Mouse (Mus musculus): ENCODE results near the gene Sephs2. TPM values are rescaled to one million over a fixed set of nuclear protein-coding genes. Genes with fewer than 3 reads are reported as not detected.
A peak's percentile ranks its signal among the peaks of the same experiment; 100 is the strongest.
"Not testable (repeated sequence)": the region's sequence is repeated elsewhere in the genome, so short reads cannot be mapped to it uniquely, and the experiment has no call there.

The Sephs2 gene
- polyA plus RNA-seq, 1 experiment from 2014 or later, result 102 TPM

DNA sequence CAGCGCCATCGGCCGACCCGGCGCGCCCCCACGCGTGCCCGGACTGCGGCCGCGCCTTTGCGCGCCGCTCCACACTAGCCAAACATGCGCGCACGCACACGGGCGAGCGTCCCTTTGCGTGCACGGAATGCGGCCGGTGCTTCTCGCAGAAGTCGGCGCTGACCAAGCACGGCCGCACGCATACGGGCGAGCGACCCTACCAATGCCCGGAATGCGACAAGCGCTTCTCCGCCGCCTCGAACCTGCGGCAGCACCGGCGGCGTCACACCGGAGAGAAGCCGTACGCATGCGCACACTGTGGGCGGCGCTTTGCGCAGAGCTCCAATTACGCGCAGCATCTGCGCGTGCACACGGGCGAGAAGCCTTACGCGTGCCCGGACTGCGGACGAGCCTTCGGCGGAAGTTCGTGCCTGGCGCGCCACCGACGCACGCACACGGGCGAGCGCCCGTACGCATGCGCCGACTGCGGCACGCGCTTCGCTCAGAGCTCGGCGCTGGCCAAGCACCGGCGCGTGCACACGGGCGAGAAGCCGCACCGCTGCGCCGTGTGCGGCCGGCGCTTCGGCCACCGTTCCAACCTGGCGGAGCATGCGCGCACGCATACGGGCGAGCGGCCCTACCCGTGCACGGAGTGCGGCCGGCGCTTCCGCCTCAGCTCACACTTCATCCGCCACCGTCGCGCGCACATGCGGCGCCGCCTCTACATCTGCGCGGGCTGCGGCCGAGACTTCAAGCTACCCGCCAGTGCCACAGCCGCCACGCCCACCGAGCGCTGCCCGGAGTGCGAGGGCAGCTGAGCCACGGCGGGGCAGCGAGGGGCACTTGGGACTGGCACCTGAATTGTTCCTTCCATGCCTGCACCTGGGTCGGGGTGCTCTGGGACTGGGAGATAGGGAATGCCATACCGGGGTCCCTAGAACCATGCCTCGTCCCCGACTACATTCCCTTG is 19.8 kb downstream of the Sephs2 start:
- peak overlapping the region; percentile 74 for H3K27ac ChIP-seq (replicated peaks; ENCODE audit: low read depth, low read length)
- no peaks in the 10 kb centered on the region for H3K27me3 ChIP-seq (ENCODE audit: control insufficient read depth, insufficient read depth, low read length)
- no peaks in the 10 kb centered on the region; the same call in 1 of the 2 replicates for H3K4me1 ChIP-seq (ENCODE audit: control insufficient read depth, insufficient read depth, low read length)
- H3K4me3 ChIP-seq (ENCODE audit: low read depth, low read length), result peak overlapping the region; percentile 51
- no peaks in the 10 kb centered on the region for H3K9me3 ChIP-seq (replicated peaks; ENCODE audit: control insufficient read depth, low read length)
- peak overlapping the region; percentile 74 for H3K9ac ChIP-seq (replicated peaks; ENCODE audit: low read length)
- H3K4me2 ChIP-seq (ENCODE audit: low read depth, low read length), result peak overlapping the region; percentile 86
- H3K36me3 ChIP-seq (replicated peaks; ENCODE audit: control insufficient read depth, insufficient read depth, low read depth, low read length), result no peaks in the 10 kb centered on the region; the same call in 1 of the 2 replicates
- ATAC-seq (replicated peaks; ENCODE audit: insufficient number of reproducible peaks, low FRiP score, low TSS enrichment, low read depth), result peak; percentile 95
- 1% methylated on average over 122 of the region's 136 CpGs for WGBS
- DNase-seq (ENCODE audit: low spot score), result peak; percentile 98

GRCm38 (mm10) chr7:127253341-127253740 is 20.5 kb downstream of the Sephs2 start:
- H3K4me1 ChIP-seq (ENCODE audit: control insufficient read depth, insufficient read depth, low read length), result no peaks in the 10 kb centered on the region; the same call in 1 of the 2 replicates
- H3K27me3 ChIP-seq (ENCODE audit: control insufficient read depth, insufficient read depth, low read length), result no peaks in the 10 kb centered on the region
- H3K4me2 ChIP-seq (ENCODE audit: low read depth, low read length), result peak overlapping the region; percentile 61
- peak overlapping the region; percentile 51 for H3K4me3 ChIP-seq (ENCODE audit: low read depth, low read length)
- H3K9me3 ChIP-seq (replicated peaks; ENCODE audit: control insufficient read depth, low read length), result no peaks in the 10 kb centered on the region
- no peak overlapping the region; the same call in 1 of the 2 replicates for H3K9ac ChIP-seq (replicated peaks; ENCODE audit: low read length)
- DNase-seq (ENCODE audit: low spot score) (no peak), ATAC-seq (replicated peaks; ENCODE audit: insufficient number of reproducible peaks, low FRiP score, low TSS enrichment, low read depth) (no peak)
- H3K27ac ChIP-seq (replicated peaks; ENCODE audit: low read depth, low read length), result no peak overlapping the region
- WGBS, result 83% methylated on average over 6 of the region's 6 CpGs
- H3K36me3 ChIP-seq (replicated peaks; ENCODE audit: control insufficient read depth, insufficient read depth, low read depth, low read length), result no peaks in the 10 kb centered on the region; the same call in 1 of the 2 replicates

GRCm38 (mm10) chr7:127252414-127252813 is 21.4 kb downstream of the Sephs2 start:
- no peak overlapping the region for H3K4me3 ChIP-seq (ENCODE audit: low read depth, low read length)
- DNase-seq (ENCODE audit: low spot score) (peak; percentile 64), ATAC-seq (replicated peaks; ENCODE audit: insufficient number of reproducible peaks, low FRiP score, low TSS enrichment, low read depth) (no peak)
- no peaks in the 10 kb centered on the region for H3K27me3 ChIP-seq (ENCODE audit: control insufficient read depth, insufficient read depth, low read length)
- 83% methylated on average over 2 of the region's 2 CpGs for WGBS
- H3K9me3 ChIP-seq (replicated peaks; ENCODE audit: control insufficient read depth, low read length), result no peaks in the 10 kb centered on the region
- no peak overlapping the region for H3K4me2 ChIP-seq (ENCODE audit: low read depth, low read length)
- no peaks in the 10 kb centered on the region; the same call in 1 of the 2 replicates for H3K4me1 ChIP-seq (ENCODE audit: control insufficient read depth, insufficient read depth, low read length)
- H3K9ac ChIP-seq (replicated peaks; ENCODE audit: low read length), result no peak overlapping the region
- no peaks in the 10 kb centered on the region; the same call in none of the 2 replicates for H3K36me3 ChIP-seq (replicated peaks; ENCODE audit: control insufficient read depth, insufficient read depth, low read depth, low read length)
- no peak overlapping the region for H3K27ac ChIP-seq (replicated peaks; ENCODE audit: low read depth, low read length)

- 93% methylated on average over 8 of the region's 8 CpGs for WGBS
- not testable (repeated sequence) for H3K4me2 ChIP-seq (ENCODE audit: low read depth, low read length); H3K4me3 ChIP-seq (ENCODE audit: low read depth, low read length); H3K4me1 ChIP-seq (ENCODE audit: control insufficient read depth, insufficient read depth, low read length); H3K27ac ChIP-seq (replicated peaks; ENCODE audit: low read depth, low read length); ATAC-seq (replicated peaks; ENCODE audit: insufficient number of reproducible peaks, low FRiP score, low TSS enrichment, low read depth); H3K27me3 ChIP-seq (ENCODE audit: control insufficient read depth, insufficient read depth, low read length); DNase-seq (ENCODE audit: low spot score); H3K9me3 ChIP-seq (replicated peaks; ENCODE audit: control insufficient read depth, low read length); H3K36me3 ChIP-seq (replicated peaks; ENCODE audit: control insufficient read depth, insufficient read depth, low read depth, low read length); H3K9ac ChIP-seq (replicated peaks; ENCODE audit: low read length)
These were observed 23.3 kb downstream of the Sephs2 start for GRCm38 (mm10) chr7:127250511-127250910.

DNA sequence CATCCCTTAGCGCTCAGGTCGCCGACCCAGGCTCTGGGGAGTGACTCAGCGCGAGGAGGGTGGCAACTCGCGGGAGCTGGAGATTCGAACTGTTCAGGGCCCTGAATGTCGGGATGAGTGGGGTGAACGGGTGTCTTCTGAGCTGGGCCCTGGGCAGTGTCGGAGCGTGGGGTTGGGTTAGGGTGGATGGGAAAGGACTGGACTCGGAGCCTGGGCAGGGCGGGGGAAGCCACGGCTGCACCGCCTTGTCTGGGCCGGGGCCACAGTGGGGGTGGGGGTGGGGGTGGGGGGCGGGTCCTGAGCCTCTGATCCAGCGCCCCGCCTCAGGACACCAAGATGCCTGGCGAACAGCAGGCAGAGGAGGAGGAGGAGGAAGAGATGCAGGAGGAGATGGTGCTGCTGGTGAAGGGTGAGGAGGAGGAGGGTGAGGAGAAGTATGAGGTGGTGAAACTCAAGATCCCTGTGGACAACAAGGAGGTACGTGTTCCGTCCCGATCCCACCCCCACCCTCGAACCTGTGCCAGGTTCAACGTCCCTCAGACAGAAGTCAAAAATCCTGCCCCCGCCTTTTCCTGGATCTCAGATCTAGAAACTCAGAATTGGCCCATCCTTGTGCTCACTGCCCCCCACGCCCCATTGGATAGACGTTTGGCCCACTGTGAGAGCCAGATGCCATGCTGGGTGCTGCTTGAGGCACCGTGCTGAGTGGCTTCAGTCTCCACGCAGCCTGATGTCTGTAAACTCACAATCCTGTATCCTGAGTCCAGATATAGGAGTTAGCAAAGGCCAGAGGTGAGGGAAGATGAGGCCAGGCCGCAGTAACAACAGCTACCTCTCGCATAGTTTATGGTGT is 29.0 kb downstream of the Sephs2 start:
- ATAC-seq (replicated peaks; ENCODE audit: insufficient number of reproducible peaks, low FRiP score, low TSS enrichment, low read depth) (peak; percentile 75), DNase-seq (ENCODE audit: low spot score) (no peak)
- H3K36me3 ChIP-seq (replicated peaks; ENCODE audit: control insufficient read depth, insufficient read depth, low read depth, low read length), result no peaks in the 10 kb centered on the region; the same call in none of the 2 replicates
- no peaks in the 10 kb centered on the region for H3K9me3 ChIP-seq (replicated peaks; ENCODE audit: control insufficient read depth, low read length)
- no peaks in the 10 kb centered on the region for H3K27me3 ChIP-seq (ENCODE audit: control insufficient read depth, insufficient read depth, low read length)
- WGBS, result 12% methylated on average over 28 of the region's 33 CpGs
- peak overlapping the region; percentile 87 for H3K4me2 ChIP-seq (ENCODE audit: low read depth, low read length)
- H3K9ac ChIP-seq (replicated peaks; ENCODE audit: low read length), result peak overlapping the region; percentile 93
- H3K27ac ChIP-seq (replicated peaks; ENCODE audit: low read depth, low read length), result peak overlapping the region; percentile 77
- peaks cover 5% of the 10 kb centered on the region; the same call in 1 of the 2 replicates for H3K4me1 ChIP-seq (ENCODE audit: control insufficient read depth, insufficient read depth, low read length)
- peak overlapping the region; percentile 84 for H3K4me3 ChIP-seq (ENCODE audit: low read depth, low read length)

DNA sequence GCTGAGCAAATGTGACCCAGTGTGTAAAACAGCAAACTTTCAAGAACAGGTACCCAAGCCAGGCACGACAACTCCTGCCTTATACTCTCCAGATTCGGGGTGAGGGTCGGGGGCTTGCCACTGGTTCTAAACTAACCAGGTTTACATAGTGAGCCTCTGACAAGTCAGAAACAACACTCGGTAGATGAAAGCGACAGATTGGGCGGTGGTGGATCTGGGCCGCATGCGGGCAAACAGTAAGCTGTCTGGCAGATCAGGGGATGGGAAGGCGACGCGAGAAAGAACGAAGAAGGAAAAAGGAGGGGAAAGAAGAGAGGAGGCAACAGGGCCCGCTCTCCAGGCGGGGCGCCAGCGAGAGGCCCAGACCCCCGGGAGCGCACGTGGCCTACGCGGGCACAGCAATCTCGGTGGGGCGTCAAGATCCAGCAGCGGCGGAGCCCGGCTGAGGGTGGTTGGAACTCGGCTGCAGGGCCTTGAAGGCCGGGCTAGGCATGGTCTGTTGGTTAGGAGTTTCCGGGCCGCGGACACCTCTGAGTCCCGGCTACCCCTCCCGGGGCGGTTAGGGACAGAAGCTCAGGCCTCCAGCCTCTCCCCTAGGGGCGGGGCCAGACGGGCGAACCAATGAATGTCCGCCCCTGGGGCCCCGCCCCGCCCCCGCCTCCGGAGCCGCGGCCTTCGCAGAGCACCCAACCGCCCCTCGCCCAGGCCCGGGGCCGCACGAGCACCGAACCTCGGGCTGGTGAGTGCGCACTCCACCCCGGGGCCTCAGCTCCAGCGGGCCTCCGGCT is 29.8 kb downstream of the Sephs2 start, which contains the start of gene Zfp771:
Gene Zfp771, plus strand, starts transcription at position 405 of the 788 bp plus-strand sequence.
- H3K27ac ChIP-seq (replicated peaks; ENCODE audit: low read depth, low read length), result peak within 1 kb of the TSS; percentile 77
- peak; percentile 97 for DNase-seq (ENCODE audit: low spot score)
- H3K4me2 ChIP-seq (ENCODE audit: low read depth, low read length), result peak within 1 kb of the TSS; percentile 87
- H3K9me3 ChIP-seq (replicated peaks; ENCODE audit: control insufficient read depth, low read length), result no peaks in the 10 kb centered on the region
- H3K4me1 ChIP-seq (ENCODE audit: control insufficient read depth, insufficient read depth, low read length), result peaks cover 5% of the 10 kb centered on the region; the same call in 1 of the 2 replicates
- H3K27me3 ChIP-seq (ENCODE audit: control insufficient read depth, insufficient read depth, low read length), result no peaks in the 10 kb centered on the region
- ATAC-seq (replicated peaks; ENCODE audit: insufficient number of reproducible peaks, low FRiP score, low TSS enrichment, low read depth), result peak; percentile 95
- H3K4me3 ChIP-seq (ENCODE audit: low read depth, low read length), result peak within 1 kb of the TSS; percentile 84
- H3K36me3 ChIP-seq (replicated peaks; ENCODE audit: control insufficient read depth, insufficient read depth, low read depth, low read length), result no peaks in the 10 kb centered on the region; the same call in none of the 2 replicates
- 1% methylated on average over 53 of the region's 56 CpGs for WGBS
- peak within 1 kb of the TSS; percentile 93 for H3K9ac ChIP-seq (replicated peaks; ENCODE audit: low read length)

- Histone ChIP-seq H3K9me3 (replicated peaks; ENCODE audit: control insufficient read depth, low read length) (no peaks in the 10 kb centered on the region), H3K4me2 (ENCODE audit: low read depth, low read length) (peak overlapping the region; percentile 87), H3K4me3 (ENCODE audit: low read depth, low read length) (peak overlapping the region; percentile 84), H3K27ac (replicated peaks; ENCODE audit: low read depth, low read length) (peak overlapping the region; percentile 77; the same call in 1 of the 2 replicates), H3K27me3 (ENCODE audit: control insufficient read depth, insufficient read depth, low read length) (no peaks in the 10 kb centered on the region), H3K9ac (replicated peaks; ENCODE audit: low read length) (peak overlapping the region; percentile 93), H3K4me1 (ENCODE audit: control insufficient read depth, insufficient read depth, low read length) (peaks cover 5% of the 10 kb centered on the region; the same call in 1 of the 2 replicates), H3K36me3 (replicated peaks; ENCODE audit: control insufficient read depth, insufficient read depth, low read depth, low read length) (no peaks in the 10 kb centered on the region; the same call in none of the 2 replicates)
- ATAC-seq (replicated peaks; ENCODE audit: insufficient number of reproducible peaks, low FRiP score, low TSS enrichment, low read depth) (no peak), DNase-seq (ENCODE audit: low spot score) (no peak)
- WGBS, result 40% methylated on average over 2 of the region's 2 CpGs
These were observed 30.4 kb downstream of the Sephs2 start for GRCm38 (mm10) chr7:127243361-127243867.

Measured in embryonic facial prominence, embryonic 11.5 days (tissue).